Mouse (Mus musculus) Patski (cell line): ENCODE results near the gene Phlpp1. TPM values are rescaled to one million over a fixed set of nuclear protein-coding genes. Genes with fewer than 3 reads are reported as not detected.

ENCODE experiments used
- ATAC-seq: fragments of 100-300 bp; one replicate; pipeline ENCODE4 v1.8.0; 2021
- CTCF ChIA-PET: fragments of 350-600 bp; sonication (Branson Sonifier 250); formaldehyde crosslinking; loops from one replicate; lab custom pipeline; 2022; ENCODE audit warnings: inconsistent platforms; lab: Charles Lee
- POLR2A ChIA-PET: fragments of 350-600 bp; sonication (Branson Sonifier 250); formaldehyde crosslinking; loops from one replicate; lab custom pipeline; 2022; ENCODE audit warnings: antibody characterized with exemption, inconsistent platforms; lab: Charles Lee
- DNase-seq: peaks from one replicate; pipeline ENCODE4 v3.0.0-alpha.2; 2011; ENCODE audit warnings: low read depth, low spot score
- H3K27me3 ChIP-seq: fragments of 371-371 bp; one replicate; pipeline ENCODE4 v1.5.1; 2021
- CTCF ChIP-seq: fragments of 100-300 bp; IDR thresholded peaks from one replicate; pipeline ENCODE4 v1.5.1; 2021
- in situ Hi-C: fragments of 300-500 bp; cut with MboI; formaldehyde crosslinking; loops from 3 replicates; pipeline ENCODE4 v1.11.1; 2018; ENCODE audit warnings: low pct_unique_long_range_greater_than_20kb, mixed read lengths
- polyA plus RNA-seq: library from polyadenylated mRNA; unstranded; gene quantifications from one replicate; pipeline ENCODE4 v1.2.3, GENCODE M21; 2021

The Phlpp1 gene
- polyA plus RNA-seq, 1 experiment from 2014 or later: 8.5 TPM

DNA sequence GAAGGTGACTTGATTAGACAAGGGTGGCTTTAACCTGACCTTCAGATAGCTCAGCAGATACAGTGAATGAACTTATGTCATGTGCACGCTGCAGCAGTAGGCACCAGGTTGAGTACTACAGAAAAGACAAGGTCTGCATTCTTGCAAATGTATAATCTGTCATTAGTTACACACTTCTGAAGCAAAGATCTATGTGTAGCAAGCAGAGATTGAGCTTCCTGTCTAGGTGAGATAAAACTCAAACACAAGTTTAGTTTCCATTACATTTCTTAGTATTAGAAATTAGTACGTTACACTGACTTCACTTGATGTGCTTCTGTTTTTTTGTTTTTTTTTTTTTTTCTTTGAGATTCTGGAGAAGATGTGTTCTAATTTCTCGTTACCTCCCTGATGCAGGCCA, 32.4 kb downstream of the Phlpp1 start:
- ChIA-PET POLR2A (interaction anchor here (0.7 kb wide), 1 partner anchor 57 kb away, joined by 3 read pairs; no protein-coding TSS in a partner anchor), CTCF (interaction anchor here (1.5 to 1.6 kb wide), 2 partner anchors 9 to 24 kb away, joined by 3 to 4 read pairs; no protein-coding TSS in a partner anchor)
- TF ChIP-seq CTCF: no peak
- no peak for DNase-seq
- H3K27me3 ChIP-seq: no peaks in the 10 kb centered on the region
- in situ Hi-C loops: no loop called here
- no peak for ATAC-seq

- TF ChIP-seq CTCF: no peak
- ATAC-seq (no peak), DNase-seq (no peak)
- CTCF ChIA-PET: interaction anchor here (1.5 to 1.6 kb wide), 2 partner anchors 9 to 24 kb away, joined by 3 to 4 read pairs; no protein-coding TSS in a partner anchor
- in situ Hi-C loops: no loop called here
- POLR2A ChIA-PET: interaction anchor here (0.7 kb wide), 1 partner anchor 56 kb away, joined by 3 read pairs; no protein-coding TSS in a partner anchor
- no peaks in the 10 kb centered on the region for H3K27me3 ChIP-seq
Measured at GRCm38 (mm10) chr1:106204350-106204749, 32.8 kb downstream of the Phlpp1 start.

DNA sequence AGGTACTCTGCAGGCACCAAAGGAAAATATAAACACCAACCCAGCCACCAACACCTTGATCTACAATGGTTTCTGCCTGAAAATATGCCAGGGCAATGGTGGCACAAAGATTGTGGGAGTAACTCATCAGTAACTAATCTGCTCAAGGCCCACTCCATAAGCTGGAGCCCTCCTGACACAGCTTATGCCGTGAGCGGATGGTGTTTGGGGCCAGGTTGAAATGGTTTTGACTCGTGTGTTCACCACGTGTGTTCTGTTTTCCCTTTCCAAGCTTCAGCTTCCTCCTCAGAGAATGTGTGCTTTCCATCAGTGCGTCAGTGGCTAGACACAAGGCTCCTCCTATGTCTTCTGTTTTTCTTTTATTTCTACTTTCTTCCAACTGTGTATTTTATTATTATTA, 37.0 kb downstream of the Phlpp1 start:
- ChIA-PET CTCF (no interaction called here), POLR2A (interaction anchor here (0.6 kb wide), 1 partner anchor 266 kb away, joined by 3 read pairs; no protein-coding TSS in a partner anchor)
- in situ Hi-C loops: no loop called here
- no peaks in the 10 kb centered on the region for H3K27me3 ChIP-seq
- ATAC-seq (no peak), DNase-seq (no peak)
- TF ChIP-seq CTCF: no peak

DNA sequence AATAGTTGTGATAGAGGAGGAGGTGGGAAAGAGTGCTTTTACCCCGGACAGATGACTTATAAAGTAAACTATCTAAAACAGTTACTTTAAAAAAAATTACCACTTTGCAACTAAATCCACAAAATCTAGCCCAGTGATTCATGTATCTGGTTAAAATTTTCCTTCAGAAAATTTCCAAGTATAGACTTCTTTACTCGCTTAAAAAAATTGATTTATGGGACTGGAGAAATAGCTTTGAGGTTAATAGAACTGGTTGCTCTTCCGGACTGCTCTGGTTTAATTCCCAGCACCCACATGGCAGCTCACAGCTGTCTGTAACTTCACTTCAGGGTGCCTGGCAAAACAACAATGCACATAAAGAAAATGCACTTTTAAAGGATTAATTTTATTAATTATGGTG, 38.9 kb downstream of the Phlpp1 start:
- CTCF ChIA-PET: no interaction called here
- DNase-seq (no peak), ATAC-seq (no peak)
- POLR2A ChIA-PET: no interaction called here
- in situ Hi-C loops: no loop called here
- TF ChIP-seq CTCF: no peak
- H3K27me3 ChIP-seq: no peaks in the 10 kb centered on the region

DNA sequence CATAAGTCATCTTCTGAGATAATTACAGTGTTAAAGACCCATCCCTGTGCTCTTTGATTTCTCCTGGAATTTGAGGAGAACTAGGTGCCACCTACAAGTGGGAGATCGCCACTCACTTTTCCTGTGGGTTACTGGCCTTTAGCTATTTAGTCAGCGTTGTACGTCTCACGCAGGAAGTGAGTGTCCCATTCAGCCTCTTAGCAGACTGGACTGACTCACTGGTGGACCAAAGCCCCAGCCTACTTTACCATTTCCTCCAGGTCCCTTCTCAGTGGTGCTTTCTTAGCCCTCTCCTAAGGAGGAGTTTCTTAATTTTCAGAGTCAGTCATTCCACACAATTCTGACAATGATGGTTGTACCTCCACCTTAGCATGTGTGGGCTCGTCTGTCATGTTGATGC, 39.6 kb downstream of the Phlpp1 start:
- POLR2A ChIA-PET: interaction anchor here (0.6 kb wide), 1 partner anchor 42 kb away, joined by 3 read pairs; no protein-coding TSS in a partner anchor
- ATAC-seq (no peak), DNase-seq (no peak)
- no peak for TF ChIP-seq CTCF
- CTCF ChIA-PET: no interaction called here
- in situ Hi-C loops: no loop called here
- no peaks in the 10 kb centered on the region for H3K27me3 ChIP-seq

- no peaks in the 10 kb centered on the region for H3K27me3 ChIP-seq
- no peak for TF ChIP-seq CTCF
- no peak for ATAC-seq
- DNase-seq: no peak
- in situ Hi-C loops: no loop called here
- CTCF ChIA-PET: interaction anchor here (1.5 kb wide), 2 partner anchors 8 to 49 kb away, joined by 3 to 5 read pairs; partner anchors contain the start of gene Phlpp1
- POLR2A ChIA-PET: no interaction called here
Measured at GRCm38 (mm10) chr1:106220431-106220830, 48.9 kb downstream of the Phlpp1 start.

DNA sequence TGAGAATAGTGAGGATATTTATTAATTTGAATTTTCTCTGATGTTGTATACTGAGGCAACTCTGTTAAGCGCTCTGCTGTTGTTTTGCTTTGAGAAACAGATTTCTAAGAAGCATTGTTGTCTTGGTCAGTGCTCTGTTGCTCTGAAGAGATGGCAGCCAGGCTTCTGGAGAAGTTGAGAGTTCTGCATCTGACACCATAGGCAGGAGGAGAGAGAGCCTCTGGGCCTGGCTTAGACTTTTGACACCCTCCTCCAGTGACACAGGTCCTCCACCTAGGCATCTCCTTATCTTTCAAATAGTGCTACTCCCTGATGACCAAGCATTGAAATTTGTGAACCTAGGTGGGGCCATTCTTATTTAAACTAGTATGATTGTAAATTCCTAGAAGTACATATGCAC, 49.8 kb downstream of the Phlpp1 start:
- in situ Hi-C loops: no loop called here
- ChIA-PET POLR2A (no interaction called here), CTCF (interaction anchor here (1.5 kb wide), 1 partner anchor 50 kb away, joined by 5 read pairs; the partner anchor contains the start of gene Phlpp1)
- H3K27me3 ChIP-seq: no peaks in the 10 kb centered on the region
- DNase-seq: no peak
- no peak for ATAC-seq
- no peak for TF ChIP-seq CTCF

DNA sequence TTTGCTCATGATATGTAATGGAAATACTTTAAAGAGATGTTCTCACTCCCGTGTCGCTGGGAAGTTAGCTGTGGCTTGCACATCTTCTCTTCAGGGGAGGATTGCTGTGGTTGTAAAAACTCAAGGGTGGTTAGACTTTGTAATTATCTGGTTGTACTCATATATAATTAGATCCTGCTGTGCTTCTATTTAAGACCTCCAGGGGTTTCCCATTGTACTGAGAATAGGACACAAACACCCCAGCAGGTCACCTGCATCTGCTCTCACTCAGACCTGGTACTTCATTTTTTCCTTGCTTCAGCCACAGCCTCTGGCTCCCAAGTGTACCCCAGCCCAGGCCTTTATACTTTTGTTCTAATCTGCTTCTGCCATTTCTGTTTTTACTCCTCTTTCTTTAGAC, 50.4 kb downstream of the Phlpp1 start:
- DNase-seq (no peak), ATAC-seq (no peak)
- TF ChIP-seq CTCF: no peak
- ChIA-PET CTCF (no interaction called here), POLR2A (no interaction called here)
- no peaks in the 10 kb centered on the region for H3K27me3 ChIP-seq
- in situ Hi-C loops: no loop called here

GRCm38 (mm10) chr1:106226613-106227012, 55.1 kb downstream of the Phlpp1 start:
- ChIA-PET CTCF (interaction anchor here (1.0 to 1.6 kb wide), 3 partner anchors 10 to 123 kb away, joined by 3 to 4 read pairs (median 3); no protein-coding TSS in a partner anchor), POLR2A (no interaction called here)
- TF ChIP-seq CTCF: no peak
- in situ Hi-C loops: no loop called here
- no peak for DNase-seq
- ATAC-seq: no peak
- H3K27me3 ChIP-seq: no peaks in the 10 kb centered on the region

GRCm38 (mm10) chr1:106230313-106230712, 58.8 kb downstream of the Phlpp1 start:
- ChIA-PET CTCF (interaction anchor here (1.5 kb wide), 1 partner anchor 10 kb away, joined by 4 read pairs; no protein-coding TSS in a partner anchor), POLR2A (interaction anchor here (0.9 to 1.2 kb wide), 2 partner anchors 9 to 17 kb away, joined by 3 read pairs; no protein-coding TSS in a partner anchor)
- DNase-seq (no peak), ATAC-seq (no peak)
- no peak for TF ChIP-seq CTCF
- in situ Hi-C loops: no loop called here
- no peaks in the 10 kb centered on the region for H3K27me3 ChIP-seq

GRCm38 (mm10) chr1:106231345-106231744, 59.8 kb downstream of the Phlpp1 start:
- POLR2A ChIA-PET: no interaction called here
- DNase-seq (no peak), ATAC-seq (no peak)
- in situ Hi-C loops: no loop called here
- H3K27me3 ChIP-seq: no peaks in the 10 kb centered on the region
- CTCF ChIA-PET: interaction anchor here (1.0 to 1.5 kb wide), 2 partner anchors 8 to 9 kb away, joined by 4 read pairs; no protein-coding TSS in a partner anchor
- TF ChIP-seq CTCF: no peak
